Mouse (Mus musculus): Measurements from ENCODE around the gene Tmem14a.
"Not testable (repeated sequence)": the region's sequence is repeated elsewhere in the genome, so short reads cannot be mapped to it uniquely, and the experiment has no call there.

Tmem14a gene

DNA sequence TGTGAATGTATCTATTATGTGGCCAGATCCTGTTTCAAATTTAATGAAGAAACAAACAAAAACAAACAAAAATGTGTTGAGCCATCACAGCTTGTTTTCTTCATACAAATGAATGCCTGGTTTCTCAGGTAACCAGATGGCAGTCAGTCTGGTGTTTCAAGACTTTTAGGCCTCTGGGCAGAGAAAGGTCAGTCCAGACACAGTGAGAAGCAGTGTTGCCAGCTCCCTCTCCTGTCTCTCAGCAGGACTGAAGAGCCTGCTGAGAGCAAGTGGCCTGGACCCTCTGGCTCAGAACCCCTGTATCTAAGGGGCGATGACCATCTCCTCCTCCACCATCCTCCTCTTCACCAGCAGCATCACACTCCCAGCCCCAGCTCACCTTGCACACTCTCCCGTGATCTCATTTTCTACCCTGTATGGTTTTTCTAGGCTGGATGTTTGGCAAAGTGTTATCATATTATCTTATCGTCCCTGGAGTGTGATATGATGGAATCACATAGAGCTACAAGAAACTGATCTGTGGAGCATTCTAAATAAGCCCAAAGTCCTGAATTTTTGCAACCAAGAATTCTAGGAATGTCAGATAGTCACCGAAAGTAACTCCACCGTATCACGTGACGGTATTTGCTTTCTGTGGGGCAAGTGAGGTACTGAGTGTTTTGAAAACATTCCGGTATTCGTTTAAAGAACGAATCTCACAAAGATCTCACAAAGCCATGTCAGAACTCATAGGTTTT lies 34.4 kb downstream of the Tmem14a start:
- no peak for DNase-seq (ENCODE audit: extremely low read depth, low read depth, low spot score)

- DNase-seq (ENCODE audit: extremely low read depth, low read depth, low spot score): no peak
Measured at GRCm38 (mm10) chr1:21253303-21253650, 34.9 kb downstream of the Tmem14a start.

DNA sequence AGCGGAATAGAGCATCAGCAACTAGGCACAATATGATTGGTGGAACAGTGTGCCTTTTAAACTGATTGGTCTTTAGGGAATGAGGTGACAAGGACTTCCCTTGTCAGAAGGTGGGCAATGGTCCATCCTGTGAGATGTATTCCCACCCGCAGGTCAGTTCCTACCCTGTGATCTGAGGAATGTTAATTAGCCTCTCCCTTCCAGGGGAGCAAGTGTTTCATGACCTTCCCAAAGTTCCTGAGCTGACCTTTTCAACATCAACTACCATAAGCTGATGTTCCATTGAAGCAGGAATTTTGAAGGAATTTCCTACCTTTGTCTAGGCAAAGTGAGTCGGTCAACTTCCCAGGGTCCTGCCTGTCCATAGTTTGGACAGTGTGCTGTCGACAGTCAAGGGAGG lies 35.5 kb downstream of the Tmem14a start:
- DNase-seq (ENCODE audit: extremely low read depth, low read depth, low spot score): no peak

- DNase-seq (ENCODE audit: extremely low read depth, low read depth, low spot score): no peak
Measured at GRCm38 (mm10) chr1:21255625-21256345, 37.4 kb downstream of the Tmem14a start.

GRCm38 (mm10) chr1:21256391-21256790 lies 38.0 kb downstream of the Tmem14a start:
- no peak for DNase-seq (ENCODE audit: extremely low read depth, low read depth, low spot score)

DNA sequence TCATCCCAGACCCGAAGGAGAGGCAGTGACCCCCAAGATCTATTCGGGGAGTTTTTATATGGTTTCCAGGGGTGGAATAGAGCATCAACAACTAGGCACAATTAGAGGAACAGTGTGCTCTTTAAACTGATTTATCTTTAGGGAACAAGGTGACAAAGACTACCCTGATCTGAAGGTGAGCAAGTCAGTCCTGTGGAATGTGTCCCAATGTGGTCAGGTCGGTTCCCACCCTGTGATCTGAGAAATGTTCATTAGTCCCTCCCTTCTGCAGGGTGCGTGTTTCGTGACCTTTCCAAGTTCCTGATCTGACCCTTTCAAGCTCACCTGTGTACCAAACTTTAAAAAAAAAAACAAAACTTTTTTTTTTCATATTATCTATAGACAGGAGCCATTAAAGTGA lies 38.5 kb downstream of the Tmem14a start:
- no peak for DNase-seq (ENCODE audit: extremely low read depth, low read depth, low spot score)

- not testable (repeated sequence) for DNase-seq (ENCODE audit: extremely low read depth, low read depth, low spot score)
Measured at GRCm38 (mm10) chr1:21259981-21260380, 41.6 kb downstream of the Tmem14a start.

- DNase-seq (ENCODE audit: extremely low read depth, low read depth, low spot score): no peak
Measured at GRCm38 (mm10) chr1:21262401-21262800, 44.0 kb downstream of the Tmem14a start.

DNA sequence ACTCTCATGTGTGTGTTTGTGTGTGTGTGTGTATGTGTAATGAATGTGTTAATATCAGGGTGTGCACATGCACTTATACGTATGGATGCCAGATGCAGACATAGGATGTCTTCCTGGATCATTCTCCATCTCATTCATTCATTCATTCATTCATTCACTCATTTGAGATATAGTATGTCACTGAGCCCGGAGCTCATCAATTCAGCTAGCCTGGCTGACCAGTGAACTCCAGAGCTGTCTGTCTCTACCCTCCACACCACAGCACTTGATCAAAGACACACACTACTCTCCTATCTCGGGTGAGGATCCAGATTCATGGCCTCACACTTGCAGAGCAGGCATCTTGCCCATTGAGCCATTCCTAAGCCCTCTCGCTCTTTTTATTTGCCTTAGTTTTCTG lies 45.6 kb downstream of the Tmem14a start:
- no peak for DNase-seq (ENCODE audit: extremely low read depth, low read depth, low spot score)

DNA sequence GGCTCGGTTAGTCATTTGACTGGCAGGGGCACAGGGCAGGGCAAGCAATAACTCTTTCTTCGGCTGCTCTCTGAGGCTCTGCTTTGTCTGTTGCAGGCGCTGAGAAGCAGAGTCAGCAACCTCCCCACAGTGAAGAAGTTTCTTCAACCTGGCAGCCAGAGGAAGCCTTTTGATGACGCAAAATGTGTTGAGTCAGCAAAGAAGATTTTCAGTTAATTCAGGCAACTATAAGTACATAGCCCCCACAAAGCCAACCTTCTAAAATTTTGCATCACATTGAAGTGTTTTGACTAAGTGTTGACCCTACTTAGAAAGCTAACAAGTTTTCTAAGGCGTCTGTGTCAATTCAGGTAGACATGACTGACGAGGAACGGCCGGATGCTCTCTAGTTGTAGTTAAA lies 46.4 kb downstream of the Tmem14a start:
- no peak for DNase-seq (ENCODE audit: extremely low read depth, low read depth, low spot score)

DNA sequence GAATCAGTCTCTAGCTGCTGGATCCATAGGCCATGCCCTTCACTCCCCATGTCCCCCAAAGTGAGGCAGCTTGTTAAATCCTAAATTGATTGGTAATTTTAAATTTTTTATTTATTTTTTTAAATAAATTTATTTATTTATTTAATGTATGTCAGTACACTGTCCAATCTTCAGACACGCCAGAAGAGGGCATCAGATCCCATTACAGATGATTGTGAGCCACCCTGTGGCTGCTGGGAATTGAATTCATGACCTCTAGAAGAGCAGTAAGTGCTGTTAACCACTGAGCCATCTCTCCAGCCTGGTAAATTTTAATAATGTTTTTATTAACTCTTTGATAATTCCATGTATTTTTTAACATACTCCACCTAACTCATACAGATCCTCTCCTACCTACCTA lies 48.4 kb downstream of the Tmem14a start:
- no peak for DNase-seq (ENCODE audit: extremely low read depth, low read depth, low spot score)

GRCm38 (mm10) chr1:21267466-21267865 lies 49.1 kb downstream of the Tmem14a start:
- not testable (repeated sequence) for DNase-seq (ENCODE audit: extremely low read depth, low read depth, low spot score)

DNA sequence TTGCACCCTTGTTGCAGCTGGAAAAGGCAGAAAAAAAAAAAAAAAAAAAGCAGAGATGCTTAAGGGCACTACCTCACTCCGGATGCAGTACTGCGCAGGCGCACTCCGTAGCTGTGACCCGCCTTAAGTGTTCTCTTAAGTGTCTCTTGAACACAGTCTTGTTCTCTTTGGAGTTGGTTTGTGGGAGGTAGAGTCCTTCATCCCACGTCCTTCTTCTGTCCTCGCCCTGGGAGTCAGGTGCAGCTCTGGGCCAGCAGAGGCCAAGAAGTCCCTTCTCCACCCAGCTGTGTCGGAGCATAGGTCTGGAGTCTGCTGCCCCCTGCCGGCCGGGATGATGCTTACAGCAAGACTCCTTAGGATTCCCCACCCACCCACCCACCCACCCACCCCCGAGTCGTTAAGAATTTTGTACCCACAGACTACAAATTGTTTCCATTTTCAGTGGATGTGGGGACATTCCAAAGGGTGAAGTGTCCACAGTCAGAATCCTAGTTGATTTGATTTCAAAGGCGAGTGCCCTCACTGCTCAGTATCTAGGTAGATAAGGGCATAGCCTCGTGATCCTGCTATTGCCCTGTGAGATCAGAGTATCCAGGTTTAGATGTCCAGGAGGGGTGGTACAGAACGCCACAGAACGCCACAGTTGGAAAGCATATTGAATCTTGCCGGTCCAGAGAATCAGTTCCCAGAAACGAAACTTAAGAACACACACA lies 53.1 kb downstream of the Tmem14a start:
- DNase-seq (ENCODE audit: extremely low read depth, low read depth, low spot score): no peak

DNA sequence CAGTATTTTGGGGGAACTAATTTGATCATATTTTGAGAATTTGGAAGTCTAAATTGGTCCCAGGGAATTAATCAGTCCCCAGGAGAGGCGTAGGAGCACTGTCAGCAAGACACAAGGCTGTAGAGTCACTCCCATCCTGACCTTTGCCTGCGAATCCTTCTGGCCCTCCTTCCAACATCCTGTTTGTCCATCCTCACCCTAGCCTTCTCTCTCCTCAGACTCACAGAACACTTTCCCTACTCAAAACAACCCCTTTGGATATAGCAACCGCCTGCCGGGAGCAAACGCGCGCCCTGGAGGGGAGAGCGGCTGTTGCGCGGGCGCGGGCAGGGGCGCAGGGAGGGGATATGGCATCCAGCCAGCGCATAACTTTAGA lies 53.7 kb downstream of the Tmem14a start:
- no peak for DNase-seq (ENCODE audit: extremely low read depth, low read depth, low spot score)

DNA sequence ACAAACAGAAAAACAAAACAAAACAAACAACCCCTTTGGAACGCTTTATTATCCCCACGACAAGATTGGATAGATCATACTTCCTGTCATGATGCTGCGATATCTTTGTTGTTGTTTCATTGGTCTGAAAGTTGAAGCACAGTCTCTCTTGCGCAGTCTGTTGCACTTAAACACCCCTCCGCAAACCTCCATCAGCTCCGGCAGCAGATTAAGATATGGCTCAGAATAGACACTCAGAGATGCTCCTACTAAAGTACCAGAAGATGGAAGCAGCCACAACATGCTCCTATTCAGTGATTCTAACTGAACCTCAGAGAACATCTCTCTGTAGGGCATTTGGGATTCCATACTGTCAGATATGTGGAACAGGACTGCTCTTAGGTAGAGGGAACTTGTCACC lies 54.7 kb downstream of the Tmem14a start:
- DNase-seq (ENCODE audit: extremely low read depth, low read depth, low spot score): no peak

- DNase-seq (ENCODE audit: extremely low read depth, low read depth, low spot score): peak; percentile 65
Measured at GRCm38 (mm10) chr1:21274437-21275040, 56.2 kb downstream of the Tmem14a start.

DNA sequence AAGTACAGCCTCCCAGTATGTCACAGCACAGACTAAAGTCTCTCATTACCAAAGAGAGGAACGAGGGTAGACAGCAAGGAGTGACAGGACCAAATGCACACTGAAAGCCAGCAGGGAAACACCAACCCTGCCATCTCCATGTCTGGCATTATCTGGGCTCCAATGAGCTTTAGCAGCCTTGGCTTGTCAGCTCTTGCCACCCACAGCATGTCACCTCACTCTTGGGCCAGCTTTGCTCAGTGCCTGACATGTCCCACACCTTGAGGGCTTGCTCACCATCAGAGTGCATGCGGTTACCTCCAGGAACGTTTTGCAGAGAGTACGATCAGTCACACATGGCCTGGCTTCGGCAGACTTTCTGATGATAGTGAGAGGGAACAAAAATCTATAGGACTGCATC lies 57.0 kb downstream of the Tmem14a start:
- DNase-seq (ENCODE audit: extremely low read depth, low read depth, low spot score): not testable (repeated sequence)

- DNase-seq (ENCODE audit: extremely low read depth, low read depth, low spot score): not testable (repeated sequence)
Measured at GRCm38 (mm10) chr1:21276158-21276557, 57.8 kb downstream of the Tmem14a start.

Measured in fat pad, adult 2 months (tissue).